Mouse (Mus musculus): ENCODE measurements around the gene Apobec3.

- TF ChIP-seq CTCF (IDR thresholded peaks at IDR 0.05; ENCODE audit: low read depth) (no peak), EP300 (IDR thresholded peaks at IDR 0.05; ENCODE audit: low read depth) (no peak)
Measured at GRCm38 (mm10) chr15:79899828-79900510, 8.5 kb downstream of the Apobec3 start.
